Mouse (Mus musculus): ENCODE data around the gene Tbp.
"Not testable (repeated sequence)": the region's sequence is repeated elsewhere in the genome, so short reads cannot be mapped to it uniquely, and the experiment has no call there.

Gene Tbp

GRCm38 (mm10) chr17:15540309-15540708 is 40.6 kb downstream of the Tbp start:
- no peak for DNase-seq

DNA sequence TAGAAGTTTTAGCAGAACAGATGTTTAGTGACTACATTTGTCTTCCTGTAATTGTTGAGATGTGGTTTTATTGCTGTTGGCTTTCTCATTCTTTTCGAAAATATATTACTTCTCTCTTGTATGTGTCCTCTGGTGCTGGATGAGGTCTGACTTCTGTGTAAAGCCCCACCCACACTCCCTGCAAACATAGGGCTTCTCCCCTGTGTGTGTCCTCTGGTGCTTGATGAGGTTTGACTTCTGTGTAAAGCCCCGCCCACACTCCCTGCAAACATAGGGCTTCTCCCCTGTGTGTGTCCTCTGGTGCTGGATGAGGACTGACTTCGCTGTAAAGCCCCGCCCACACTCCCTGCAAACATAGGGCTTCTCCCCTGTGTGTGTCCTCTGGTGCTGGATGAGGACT is 44.2 kb downstream of the Tbp start:
- not testable (repeated sequence) for DNase-seq

DNA sequence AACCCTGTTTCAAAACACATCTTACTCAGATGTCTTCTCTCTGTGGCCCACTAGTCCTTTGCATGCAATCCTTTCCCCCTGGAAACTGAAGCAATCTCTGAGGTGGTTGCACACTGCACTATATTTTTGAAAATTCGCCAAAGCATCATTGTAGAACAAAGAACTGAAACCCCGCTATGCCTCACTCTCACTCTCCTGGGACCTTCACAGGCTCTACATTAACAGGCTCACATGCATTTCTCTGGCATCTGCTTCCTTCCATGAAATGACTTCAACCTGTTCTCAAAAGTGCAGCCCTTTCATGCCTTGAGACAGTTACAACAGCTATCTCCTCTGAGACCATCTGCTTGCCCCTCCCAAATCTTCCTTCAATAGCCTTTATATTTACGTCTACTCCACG is 46.8 kb downstream of the Tbp start:
- DNase-seq, result no peak

GRCm38 (mm10) chr17:15549713-15550112 is 50.0 kb downstream of the Tbp start:
- no peak for DNase-seq

DNA sequence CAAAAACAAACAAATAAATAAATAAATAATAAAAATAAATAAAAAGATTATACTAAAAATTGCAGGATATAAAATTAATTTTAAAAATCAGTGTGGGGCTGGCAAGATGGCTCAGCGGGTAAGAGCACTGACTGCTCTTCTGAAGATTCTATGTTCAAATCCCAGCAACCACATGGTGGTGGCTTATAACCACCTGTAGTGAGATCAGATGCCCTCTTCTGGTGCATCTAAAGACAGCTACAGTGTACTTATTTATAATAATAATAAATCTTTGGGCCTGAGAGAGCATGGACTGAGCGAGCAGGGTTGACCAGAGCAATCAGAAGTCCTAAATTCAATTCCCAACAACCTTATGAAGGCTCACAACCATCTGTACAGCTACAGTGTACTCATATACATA is 60.3 kb downstream of the Tbp start:
- DNase-seq, result no peak

DNA sequence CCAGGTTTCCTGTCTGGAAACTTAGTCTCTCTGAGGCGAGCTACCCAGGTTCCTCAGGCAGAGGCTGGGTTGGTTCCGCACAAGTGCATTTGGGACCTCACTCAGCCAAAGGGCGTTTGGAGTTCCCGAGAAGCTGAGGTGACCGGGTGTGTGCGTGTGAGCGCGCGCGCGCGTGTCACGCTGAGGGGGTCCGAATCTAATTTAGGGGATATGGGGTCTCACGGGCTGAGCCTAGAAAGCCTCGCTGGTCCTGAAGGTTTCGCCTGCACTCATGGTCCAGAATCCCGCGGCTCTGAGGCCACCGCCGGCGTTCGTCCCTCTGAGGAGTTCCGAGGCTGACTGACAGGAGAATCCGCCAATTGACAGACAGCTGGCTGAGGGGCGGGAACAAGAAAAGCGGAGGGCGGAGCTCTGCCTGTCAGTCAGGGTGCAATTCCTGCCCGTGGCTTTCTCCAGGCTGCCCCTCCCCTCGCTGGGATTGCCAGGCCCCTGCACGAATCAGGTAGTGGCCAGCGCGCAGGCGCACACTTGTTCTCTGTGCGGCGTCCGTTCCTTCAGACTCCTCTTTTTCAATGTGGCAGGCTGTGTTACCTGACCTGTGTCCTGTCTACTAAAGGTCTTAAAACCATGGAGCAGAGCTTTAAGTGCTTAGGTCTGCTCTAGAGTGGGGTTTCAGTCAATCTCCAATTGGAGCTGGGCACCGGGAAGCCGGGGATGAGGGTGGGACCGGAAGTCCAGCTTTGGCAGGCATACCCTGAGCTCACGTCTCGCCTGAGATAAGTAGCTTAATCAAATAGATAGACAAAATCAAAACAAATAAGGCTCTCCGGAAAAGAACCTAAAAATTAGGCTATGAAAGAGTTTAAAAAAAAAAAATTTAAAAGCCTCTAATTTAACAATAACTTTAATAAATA is 64.6 kb downstream of the Tbp start, which contains the start of gene Prdm9:
Gene Prdm9 (minus strand): TSS at position 341 of the 914 bp plus-strand sequence.
- peak; percentile 99 to 100 for DNase-seq

- peak in 1 of 2 experiments; percentile 7 for DNase-seq
These were observed 65.2 kb downstream of the Tbp start for GRCm38 (mm10) chr17:15564928-15565300.

- DNase-seq, result no peak
These were observed 67.2 kb downstream of the Tbp start for GRCm38 (mm10) chr17:15566908-15567307.

- no peak for DNase-seq
These were observed 75.4 kb downstream of the Tbp start for GRCm38 (mm10) chr17:15575056-15575455.

- DNase-seq, result no peak
These were observed 77.6 kb downstream of the Tbp start for GRCm38 (mm10) chr17:15577291-15577694.
